Mouse (Mus musculus) heart, embryonic 16.5 days (tissue): ENCODE results near the gene Slc16a5. TPM values are rescaled to one million over a fixed set of nuclear protein-coding genes. Genes with fewer than 3 reads are reported as not detected.

Source experiments
- ATAC-seq: fragments of 200-750 bp; cut with Nextera tagmentation; replicated peaks from 2 replicates; pipeline ENCODE4 v1.8.0; 2017; ENCODE audit warnings: moderate number of reproducible peaks; ENCODE audit not compliant: insufficient read depth, low FRiP score; ENCODE audit errors: extremely low read depth
- H3K27ac ChIP-seq: fragments of 300-500 bp; sonication (generic); 2 replicates; pipeline ENCODE4 v1.5.1; 2014; ENCODE audit warnings: mild to moderate bottlenecking, low read length, control low read depth, moderate library complexity
- H3K27me3 ChIP-seq: fragments of 300-500 bp; sonication (generic); 2 replicates; pipeline ENCODE4 v1.6.1; 2014; ENCODE audit warnings: low read length, mixed read lengths; ENCODE audit not compliant: control insufficient read depth, insufficient read depth
- H3K36me3 ChIP-seq: fragments of 300-500 bp; sonication (generic); 2 replicates; pipeline ENCODE4 v1.6.1; 2014; ENCODE audit not compliant: control insufficient read depth, insufficient read depth
- H3K4me1 ChIP-seq: fragments of 300-500 bp; sonication (generic); 2 replicates; pipeline ENCODE4 v1.6.1; 2014; ENCODE audit warnings: low read length, mixed read lengths; ENCODE audit not compliant: control insufficient read depth, insufficient read depth
- H3K4me2 ChIP-seq: fragments of 300-500 bp; sonication (generic); 2 replicates; pipeline ENCODE4 v1.6.1; 2014; ENCODE audit warnings: low read depth, mild to moderate bottlenecking, control low read depth, low read length
- H3K4me3 ChIP-seq: fragments of 300-500 bp; sonication (generic); 2 replicates; pipeline ENCODE4 v1.5.1; 2014; ENCODE audit warnings: mild to moderate bottlenecking, control low read depth, low read length
- H3K9ac ChIP-seq: fragments of 300-500 bp; sonication (generic); 2 replicates; pipeline ENCODE4 v1.6.1; 2014; ENCODE audit warnings: low read length, control low read depth
- H3K9me3 ChIP-seq: fragments of 300-500 bp; sonication (generic); replicated peaks from 2 replicates; pipeline ENCODE4 v1.6.1; 2016; ENCODE audit warnings: low read length; ENCODE audit not compliant: control insufficient read depth
- WGBS: fragments of 180-500 bp; shearing (Covaris S2); extraction: QIAGEN DNeasy Blood & Tissue Kit; methylation state at CpG from one replicate; pipeline ENCODE4 v1.1.7; 2014; 5-methylcytosine and 5-hydroxymethylcytosine counted together
- polyA plus RNA-seq: library from polyadenylated mRNA; unstranded; fragments of >200 nt; fragmentation: Nextera tagmentation; extraction: Ambion mirVana; gene quantifications from 2 replicates; pipeline ENCODE4 v1.2.1, GENCODE M21; 2015

The Slc16a5 gene
- polyA plus RNA-seq, 1 experiment from 2014 or later: 12.9 TPM

- Histone ChIP-seq H3K4me3 (no peak overlapping the region), H3K9ac (no peak overlapping the region), H3K4me2 (no peak overlapping the region), H3K4me1 (peaks cover 10% of the 10 kb centered on the region), H3K27ac (no peak overlapping the region), H3K27me3 (no peaks in the 10 kb centered on the region), H3K9me3 (no peaks in the 10 kb centered on the region), H3K36me3 (no peaks in the 10 kb centered on the region)
- 80% methylated on average over 9 of the region's 9 CpGs for WGBS
- no peak for ATAC-seq
Observed at GRCm38 (mm10) chr11:115478296-115478938, 16.1 kb downstream of the Slc16a5 start.

GRCm38 (mm10) chr11:115481553-115482259 is 19.4 kb downstream of the Slc16a5 start:
- no peaks in the 10 kb centered on the region for H3K27me3 ChIP-seq
- H3K4me3 ChIP-seq: no peak overlapping the region
- no peak for ATAC-seq
- 78% methylated on average over 6 of the region's 6 CpGs for WGBS
- H3K4me2 ChIP-seq: no peak overlapping the region
- no peak overlapping the region for H3K9ac ChIP-seq
- H3K9me3 ChIP-seq: no peaks in the 10 kb centered on the region
- peaks cover 6% of the 10 kb centered on the region for H3K4me1 ChIP-seq
- H3K27ac ChIP-seq: no peak overlapping the region
- H3K36me3 ChIP-seq: no peaks in the 10 kb centered on the region

- no peak overlapping the region for H3K4me3 ChIP-seq
- no peak overlapping the region for H3K9ac ChIP-seq
- no peak overlapping the region for H3K27ac ChIP-seq
- peaks cover 5% of the 10 kb centered on the region for H3K4me1 ChIP-seq
- no peaks in the 10 kb centered on the region for H3K36me3 ChIP-seq
- ATAC-seq: no peak
- no peaks in the 10 kb centered on the region for H3K27me3 ChIP-seq
- 69% methylated on average over 11 of the region's 11 CpGs for WGBS
- H3K4me2 ChIP-seq: no peak overlapping the region
- H3K9me3 ChIP-seq: no peaks in the 10 kb centered on the region
Observed at GRCm38 (mm10) chr11:115483278-115483677, 21.0 kb downstream of the Slc16a5 start.

- ATAC-seq: no peak
- Histone ChIP-seq H3K9me3 (no peaks in the 10 kb centered on the region), H3K4me3 (no peak overlapping the region), H3K9ac (no peak overlapping the region), H3K27me3 (no peaks in the 10 kb centered on the region), H3K27ac (no peak overlapping the region), H3K4me2 (no peak overlapping the region), H3K4me1 (peaks cover 5% of the 10 kb centered on the region), H3K36me3 (no peaks in the 10 kb centered on the region)
- 20% methylated on average over 6 of the region's 6 CpGs for WGBS
Observed at GRCm38 (mm10) chr11:115483726-115484125, 21.5 kb downstream of the Slc16a5 start.

GRCm38 (mm10) chr11:115485155-115485554 is 22.9 kb downstream of the Slc16a5 start:
- no peak for ATAC-seq
- Histone ChIP-seq H3K27ac (no peak overlapping the region), H3K9me3 (no peaks in the 10 kb centered on the region), H3K4me3 (no peak overlapping the region), H3K36me3 (peaks cover 10% of the 10 kb centered on the region; the same call in 1 of the 2 replicates), H3K4me1 (peaks cover 5% of the 10 kb centered on the region), H3K4me2 (no peak overlapping the region), H3K27me3 (no peaks in the 10 kb centered on the region), H3K9ac (no peak overlapping the region)
- 74% methylated on average over 12 of the region's 12 CpGs for WGBS

GRCm38 (mm10) chr11:115488551-115489104 is 26.4 kb downstream of the Slc16a5 start:
- no peak overlapping the region for H3K4me2 ChIP-seq
- no peak overlapping the region for H3K4me3 ChIP-seq
- 69% methylated on average over 19 of the region's 19 CpGs for WGBS
- H3K27me3 ChIP-seq: no peaks in the 10 kb centered on the region
- H3K9me3 ChIP-seq: no peaks in the 10 kb centered on the region
- peaks cover 10% of the 10 kb centered on the region; the same call in 1 of the 2 replicates for H3K36me3 ChIP-seq
- peaks cover 16% of the 10 kb centered on the region for H3K4me1 ChIP-seq
- H3K27ac ChIP-seq: no peak overlapping the region
- no peak for ATAC-seq
- no peak overlapping the region for H3K9ac ChIP-seq

GRCm38 (mm10) chr11:115490441-115491355 is 28.4 kb downstream of the Slc16a5 start:
- Histone ChIP-seq H3K4me1 (peaks cover 11% of the 10 kb centered on the region), H3K9me3 (no peaks in the 10 kb centered on the region), H3K36me3 (peaks cover 10% of the 10 kb centered on the region; the same call in 1 of the 2 replicates), H3K4me3 (peak overlapping the region; percentile 72), H3K9ac (peak overlapping the region; percentile 80), H3K4me2 (peak overlapping the region; percentile 74), H3K27me3 (no peaks in the 10 kb centered on the region), H3K27ac (peak overlapping the region; percentile 80; the same call in 1 of the 2 replicates)
- no peak; the same call in 1 of the 2 replicates for ATAC-seq
- WGBS: 24% methylated on average over 25 of the region's 25 CpGs

- Histone ChIP-seq H3K9ac (peak within 1 kb of the TSS; percentile 80), H3K27me3 (no peaks in the 10 kb centered on the region), H3K4me2 (peak within 1 kb of the TSS; percentile 74), H3K4me1 (peaks cover 11% of the 10 kb centered on the region), H3K27ac (peak within 1 kb of the TSS; percentile 80), H3K4me3 (peak within 1 kb of the TSS; percentile 72), H3K9me3 (no peaks in the 10 kb centered on the region), H3K36me3 (peaks cover 10% of the 10 kb centered on the region; the same call in 1 of the 2 replicates)
- under 1% methylated on average over 43 of the region's 43 CpGs for WGBS
- peak; percentile 90 for ATAC-seq
Observed at GRCm38 (mm10) chr11:115491356-115492083, 29.2 kb downstream of the Slc16a5 start, which contains the start of gene Nt5c. Nt5c (minus strand) TSS chr11:115491862.
